Mouse (Mus musculus) embryonic fibroblast, embryonic 13.5 days (primary cell): ENCODE data around the gene Capn3. TPM values are rescaled to one million over a fixed set of nuclear protein-coding genes. Genes with fewer than 3 reads are reported as not detected.

ENCODE experiments used
- H3K27ac ChIP-seq: 2 replicates; pipeline ENCODE4 v1.5.1; 2012; ENCODE audit warnings: low read length, control low read depth, inconsistent platforms; ENCODE audit not compliant: insufficient read depth
- H3K4me1 ChIP-seq: 2 replicates; pipeline ENCODE4 v1.6.1; 2011; ENCODE audit warnings: low read length; ENCODE audit not compliant: control insufficient read depth, insufficient read depth
- H3K4me3 ChIP-seq: 2 replicates; pipeline ENCODE4 v1.5.1; 2011; ENCODE audit warnings: mild to moderate bottlenecking, control low read depth, low read length; ENCODE audit not compliant: insufficient read depth
- CTCF ChIP-seq: IDR thresholded peaks from 2 replicates; pipeline ENCODE4 v1.5.1; 2011; ENCODE audit warnings: mild to moderate bottlenecking, control low read depth, low read length, moderate library complexity, borderline replicate concordance; ENCODE audit not compliant: insufficient read depth
- POLR2A ChIP-seq: IDR thresholded peaks from 2 replicates; pipeline ENCODE4 v1.6.1; 2011; ENCODE audit warnings: low read depth, mild to moderate bottlenecking, control low read depth, low read length, moderate library complexity
- polyA plus RNA-seq: library from polyadenylated mRNA; stranded (reverse); fragments of >200 nt; gene quantifications from 2 replicates; pipeline ENCODE4 v1.2.4, GENCODE M21; 2011; ENCODE audit warnings: low read depth; ENCODE audit not compliant: missing spikeins, insufficient read length

The Capn3 gene
- polyA plus RNA-seq, 1 experiment: not detected

DNA sequence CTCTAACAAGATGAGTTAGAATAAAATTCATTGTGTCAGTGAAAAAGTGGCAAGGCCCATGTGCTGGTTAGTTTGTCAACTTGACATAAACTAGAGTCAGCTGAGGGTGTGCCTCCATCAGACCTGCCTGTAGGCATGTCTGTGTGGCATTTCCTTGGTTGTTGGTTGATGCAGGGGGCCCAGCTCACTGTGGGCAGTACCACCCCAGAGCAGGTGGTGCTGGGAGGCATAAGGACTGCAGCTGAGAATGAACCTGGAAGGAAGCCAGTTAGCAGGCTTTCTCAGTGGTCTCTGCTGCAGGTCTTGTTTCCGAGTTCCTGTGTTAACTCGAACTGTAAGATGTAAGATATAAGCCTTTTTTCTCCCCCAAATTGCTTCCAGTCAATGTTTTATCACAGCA lies 832 bp upstream of the Capn3 start:
- TF ChIP-seq POLR2A: no peak
- TF ChIP-seq CTCF: no peak
- Histone ChIP-seq H3K4me3 (no peak overlapping the region), H3K27ac (no peak overlapping the region)

GRCm38 (mm10) chr2:120460216-120460615 lies 4.4 kb downstream of the Capn3 start:
- no peaks in the 10 kb centered on the region for H3K4me1 ChIP-seq
- H3K27ac ChIP-seq: no peak overlapping the region
- H3K4me3 ChIP-seq: no peak overlapping the region
- TF ChIP-seq POLR2A (no peak), CTCF (no peak)

More for the DNA sequence above, 832 bp upstream of the Capn3 start:
- H3K4me1 ChIP-seq: peaks cover 3% of the 10 kb centered on the region; the same call in 1 of the 2 replicates

DNA sequence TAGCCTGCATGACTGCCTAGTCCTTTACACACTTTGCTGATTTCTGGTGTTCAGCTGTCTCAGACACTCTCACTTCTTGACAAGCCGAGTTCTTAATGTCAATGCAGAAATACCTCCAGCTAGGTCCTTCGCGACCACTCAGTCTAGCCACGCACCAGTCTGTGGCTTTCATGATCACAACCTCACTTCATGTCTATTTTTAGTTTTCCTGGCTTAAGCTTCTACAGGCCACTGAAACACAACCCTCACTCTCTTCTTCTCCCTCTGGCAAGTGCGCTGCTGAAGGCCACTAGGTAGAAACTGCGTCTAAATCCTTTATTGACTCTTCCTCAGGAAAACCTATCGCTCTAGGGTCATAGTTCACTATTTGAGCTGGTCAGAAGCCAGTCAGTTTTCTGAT lies 7.5 kb downstream of the Capn3 start:
- H3K4me3 ChIP-seq: no peak overlapping the region
- no peaks in the 10 kb centered on the region for H3K4me1 ChIP-seq
- H3K27ac ChIP-seq: no peak overlapping the region
- TF ChIP-seq POLR2A (no peak), CTCF (no peak)

DNA sequence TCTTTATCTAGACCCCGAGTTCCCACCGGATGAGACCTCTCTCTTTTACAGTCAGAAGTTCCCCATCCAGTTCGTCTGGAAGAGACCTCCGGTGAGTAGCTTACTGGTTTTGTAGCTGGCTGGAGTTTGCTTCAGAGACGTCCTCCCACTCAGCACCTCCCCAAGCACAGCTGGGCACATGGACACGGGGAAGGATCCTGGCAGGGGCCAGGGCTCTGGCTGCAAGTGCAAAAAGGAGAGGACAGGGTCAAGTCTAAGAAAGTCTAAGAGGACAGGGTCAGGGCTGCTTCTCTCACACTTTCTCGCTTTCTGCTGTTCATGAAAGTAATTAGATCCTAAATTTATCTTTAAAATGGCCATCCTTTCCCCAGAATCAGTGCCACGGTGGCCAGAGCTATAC lies 8.3 kb downstream of the Capn3 start:
- Histone ChIP-seq H3K27ac (no peak overlapping the region), H3K4me3 (no peak overlapping the region), H3K4me1 (no peaks in the 10 kb centered on the region)
- no peak for TF ChIP-seq POLR2A

- no peak overlapping the region for H3K4me3 ChIP-seq
- TF ChIP-seq POLR2A (no peak), CTCF (no peak)
- H3K4me1 ChIP-seq: no peaks in the 10 kb centered on the region
- no peak overlapping the region for H3K27ac ChIP-seq
These were observed 9.0 kb downstream of the Capn3 start for GRCm38 (mm10) chr2:120464732-120465396.

DNA sequence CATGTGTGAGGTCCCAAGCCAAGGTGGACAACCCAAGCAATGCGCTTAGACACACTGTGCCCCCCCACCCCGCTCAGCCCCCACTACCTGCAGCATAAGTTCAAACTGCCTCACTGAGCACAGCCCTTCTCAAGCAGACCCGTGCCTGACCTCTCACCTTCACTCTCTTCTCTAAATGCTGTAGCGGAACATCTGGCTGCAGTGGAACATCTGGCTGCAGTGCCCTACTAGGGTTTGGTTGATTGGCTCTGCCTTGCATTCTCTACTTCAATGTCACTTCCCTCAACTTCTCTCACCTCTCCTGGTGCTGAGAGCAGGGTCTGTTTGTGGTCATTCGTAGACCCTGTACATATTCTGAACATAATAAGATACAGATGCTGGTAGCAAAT lies 9.6 kb downstream of the Capn3 start:
- no peak for TF ChIP-seq POLR2A
- no peak for TF ChIP-seq CTCF
- Histone ChIP-seq H3K4me1 (no peaks in the 10 kb centered on the region), H3K4me3 (no peak overlapping the region), H3K27ac (no peak overlapping the region)

GRCm38 (mm10) chr2:120468011-120468410 lies 12.2 kb downstream of the Capn3 start:
- TF ChIP-seq POLR2A (no peak), CTCF (no peak)
- Histone ChIP-seq H3K27ac (no peak overlapping the region), H3K4me3 (no peak overlapping the region), H3K4me1 (no peaks in the 10 kb centered on the region)

GRCm38 (mm10) chr2:120469220-120469619 lies 13.4 kb downstream of the Capn3 start:
- H3K4me3 ChIP-seq: no peak overlapping the region
- no peak overlapping the region for H3K27ac ChIP-seq
- H3K4me1 ChIP-seq: no peaks in the 10 kb centered on the region
- TF ChIP-seq CTCF (no peak), POLR2A (no peak)

DNA sequence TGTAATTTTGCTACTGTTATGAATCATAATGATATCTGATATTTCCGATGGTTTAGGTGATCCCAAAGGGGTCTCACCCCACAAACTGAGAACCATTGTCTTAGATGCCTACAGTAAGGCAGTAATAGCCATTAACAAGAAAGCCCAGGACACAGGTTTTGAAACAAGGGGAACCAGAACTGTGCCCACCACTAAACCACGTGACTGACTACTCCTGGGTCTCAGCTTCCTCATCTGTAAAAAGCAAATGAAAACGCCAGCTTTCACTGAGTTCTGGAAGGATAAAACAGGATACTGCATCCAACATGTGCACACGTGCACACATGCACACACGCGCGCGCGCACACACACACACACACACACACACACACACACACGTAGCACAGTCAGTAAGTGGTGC lies 13.9 kb downstream of the Capn3 start:
- H3K27ac ChIP-seq: no peak overlapping the region
- H3K4me3 ChIP-seq: no peak overlapping the region
- TF ChIP-seq POLR2A (no peak), CTCF (no peak)
- H3K4me1 ChIP-seq: no peaks in the 10 kb centered on the region

DNA sequence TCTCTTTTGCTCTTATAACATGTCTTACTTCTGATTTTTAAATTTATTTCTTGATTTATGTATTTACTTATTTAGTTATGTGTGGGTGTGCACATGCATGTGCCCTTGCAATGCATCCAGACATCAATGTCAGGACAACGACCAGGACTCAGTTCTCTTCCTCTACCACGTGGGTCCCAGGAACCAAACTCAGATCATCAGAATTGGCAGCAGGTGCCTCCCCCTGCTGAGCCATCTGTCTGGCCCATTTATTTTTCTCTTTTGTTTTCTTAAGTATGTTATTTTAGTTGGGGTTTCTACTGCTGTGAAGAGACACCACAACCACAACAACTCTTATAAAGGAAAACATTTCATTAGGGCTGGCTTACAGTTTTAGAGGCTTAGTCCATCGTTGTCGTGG lies 15.0 kb downstream of the Capn3 start:
- TF ChIP-seq POLR2A: no peak
- TF ChIP-seq CTCF: no peak
- H3K4me3 ChIP-seq: no peak overlapping the region
- H3K4me1 ChIP-seq: no peaks in the 10 kb centered on the region
- H3K27ac ChIP-seq: no peak overlapping the region
